9 mouse cellular contexts compared by ENCODE assay signal in genomic region chr5:35189113-35189797, GRCm38 (mm10).
DNase-seq lines count a peak whose midpoint lies in the region; ATAC-seq and TF ChIP-seq lines count a peak whose summit lies in the region.
"Had no signal": no experiment of that assay in that cellular context is flagged by ENCODE, and none has a peak within 500 bp of the region (broad histone marks: within the 10 kb centered on the region; RNA-seq: fewer than 3 reads in every experiment).

No protein-coding gene starts in this region.

- H3K27me3 ChIP-seq in hindbrain, embryonic 14.5 days (ENCODE audit: control insufficient read depth, insufficient read depth, low read length), result no peaks in the 10 kb centered on the region
- no peaks in the 10 kb centered on the region for H3K27me3 ChIP-seq in midbrain, embryonic 14.5 days (ENCODE audit: control insufficient read depth, insufficient read depth, low read length)
- no peaks in the 10 kb centered on the region for H3K27me3 ChIP-seq in thymus, adult 2 months (ENCODE audit: control insufficient read depth, insufficient read depth, low read length)

- no peaks in the 10 kb centered on the region for H3K9me3 ChIP-seq in hindbrain, embryonic 14.5 days (ENCODE audit: control insufficient read depth, low read length)
- H3K9me3 ChIP-seq in midbrain, embryonic 14.5 days (ENCODE audit: control insufficient read depth, low read length), result no peaks in the 10 kb centered on the region
- H3K9me3 ChIP-seq: liver, embryonic 13.5 days had no signal

- TF ChIP-seq POLR2A in thymus, adult 2 months (IDR thresholded peaks at IDR 0.05; ENCODE audit: control insufficient read depth, extremely low read depth, insufficient read depth, low read length, poor library complexity), result no peak

- TF ChIP-seq CTCF in thymus, adult 2 months (IDR thresholded peaks at IDR 0.05; ENCODE audit: borderline replicate concordance, control insufficient read depth, extremely low read depth, insufficient read depth, low read length, poor library complexity), result no peak

- H3K4me2 ChIP-seq in hindbrain, embryonic 14.5 days (replicated peaks), result no peak overlapping the region
- no peak overlapping the region for H3K4me2 ChIP-seq in midbrain, embryonic 14.5 days (ENCODE audit: low read length)
- H3K4me2 ChIP-seq: liver, embryonic 13.5 days had no signal

- H3K9ac ChIP-seq in hindbrain, embryonic 14.5 days, result no peak overlapping the region
- no peak overlapping the region for H3K9ac ChIP-seq in midbrain, embryonic 14.5 days (replicated peaks; ENCODE audit: low read length)
- H3K9ac ChIP-seq: liver, embryonic 13.5 days had no signal

- DNase-seq in adipocyte (ENCODE audit: low spot score), result peak; percentile 96
- DNase-seq in brain, adult 2 months (ENCODE audit: low read depth, low spot score), result peak; percentile 98
- DNase-seq in gastrocnemius, adult 18-20 months (ENCODE audit: low spot score), result peak; percentile 66
- DNase-seq in hindbrain, embryonic 14.5 days (ENCODE audit: low spot score), result peak; percentile 76
- peak; percentile 66 for DNase-seq in left cerebral cortex, adult 11 months (ENCODE audit: low spot score)
- DNase-seq in midbrain, embryonic 14.5 days, result peak; percentile 79
- DNase-seq in thymus, adult 2 months, result no peak
- DNase-seq: liver, embryonic 13.5 days had no signal

- H3K36me3 ChIP-seq in hindbrain, embryonic 14.5 days (replicated peaks; ENCODE audit: control insufficient read depth, insufficient read depth), result no peaks in the 10 kb centered on the region
- H3K36me3 ChIP-seq in midbrain, embryonic 14.5 days (ENCODE audit: control insufficient read depth, insufficient read depth, low read length), result no peaks in the 10 kb centered on the region
- no peaks in the 10 kb centered on the region for H3K36me3 ChIP-seq in thymus, adult 2 months (ENCODE audit: control insufficient read depth, insufficient read depth, low read length)
- H3K36me3 ChIP-seq: liver, embryonic 13.5 days had no signal

- peak; percentile 74; the same call in 1 of the 2 replicates for ATAC-seq in hindbrain, embryonic 14.5 days (ENCODE audit: low FRiP score)
- no peak; the same call in 1 of the 2 replicates for ATAC-seq in midbrain, embryonic 14.5 days (ENCODE audit: low FRiP score, low TSS enrichment)
- no peak for ATAC-seq in megakaryocyte, adult 5-6 weeks (ENCODE audit: poor library complexity, severe bottlenecking)

- no peak overlapping the region for H3K4me3 ChIP-seq in hindbrain, embryonic 14.5 days (replicated peaks; ENCODE audit: low read length)
- no peak overlapping the region for H3K4me3 ChIP-seq in midbrain, embryonic 14.5 days (replicated peaks; ENCODE audit: low read depth, low read length)
- H3K4me3 ChIP-seq in thymus, adult 2 months (ENCODE audit: control insufficient read depth, insufficient read depth, low read length), result no peak overlapping the region
- H3K4me3 ChIP-seq: liver, embryonic 13.5 days had no signal

- no peak overlapping the region for H3K27ac ChIP-seq in hindbrain, embryonic 14.5 days
- H3K27ac ChIP-seq in midbrain, embryonic 14.5 days (replicated peaks; ENCODE audit: low read depth, low read length), result 0 out of 2 replicates have a peak overlapping the region, but pooled peaks have one; percentile 22
- H3K27ac ChIP-seq in thymus, adult 2 months (ENCODE audit: control insufficient read depth, insufficient read depth, low read length), result no peak overlapping the region
- H3K27ac ChIP-seq: liver, embryonic 13.5 days had no signal

- WGBS in hindbrain, embryonic 14.5 days, result 57% methylated on average over 12 of the region's 12 CpGs
- 66% methylated on average over 12 of the region's 12 CpGs for WGBS in midbrain, embryonic 14.5 days
- 83% methylated on average over 12 of the region's 12 CpGs for WGBS in thymus, adult 2 months

- peaks cover 13% of the 10 kb centered on the region; the same call in 1 of the 2 replicates for H3K4me1 ChIP-seq in hindbrain, embryonic 14.5 days (replicated peaks; ENCODE audit: control insufficient read depth, insufficient read depth, low read length)
- H3K4me1 ChIP-seq in midbrain, embryonic 14.5 days (ENCODE audit: control insufficient read depth, insufficient read depth, low read length), result no peaks in the 10 kb centered on the region
- H3K4me1 ChIP-seq in thymus, adult 2 months (replicated peaks; ENCODE audit: control insufficient read depth, insufficient read depth, low read length), result peaks cover 3% of the 10 kb centered on the region
- H3K4me1 ChIP-seq: liver, embryonic 13.5 days had no signal
